8 mouse cellular contexts compared by ENCODE assay signal in genomic region chr5:106573742-106574559, GRCm38 (mm10). TPM values are rescaled to one million over a fixed set of nuclear protein-coding genes. Genes with fewer than 3 reads are reported as not detected.
DNase-seq lines count a peak whose midpoint lies in the region; ATAC-seq lines count a peak whose summit lies in the region.
"Had no signal": no experiment of that assay in that cellular context is flagged by ENCODE, and none has a peak within 500 bp of the region (broad histone marks: within the 10 kb centered on the region; RNA-seq: fewer than 3 reads in every experiment).

No protein-coding gene starts in this region.

- no peaks in the 10 kb centered on the region for H3K9me3 ChIP-seq in forebrain, embryonic 11.5 days (ENCODE audit: control insufficient read depth, low read length)
- peaks cover 9% of the 10 kb centered on the region for H3K9me3 ChIP-seq in megakaryocyte, embryonic 14.5 days

- peak overlapping the region; percentile 54 for H3K4me3 ChIP-seq in forebrain, embryonic 11.5 days (ENCODE audit: low read depth, low read length)
- H3K4me3 ChIP-seq in megakaryocyte, embryonic 14.5 days (replicated peaks) = peak overlapping the region; percentile 93

- H3K27ac ChIP-seq in forebrain, embryonic 11.5 days (ENCODE audit: low read depth, low read length) = peak overlapping the region; percentile 31; the same call in 1 of the 2 replicates
- H3K27ac ChIP-seq: macrophage had no signal

- DNase-seq in lung, adult 18-20 months = peak; percentile 4 to 8
- no peak for DNase-seq in lung, postnatal 14 days
- peak; percentile 30 for DNase-seq in brain, adult 2 months (ENCODE audit: low read depth, low spot score)
- DNase-seq in forebrain, embryonic 11.5 days (ENCODE audit: low spot score) = peak; percentile 72
- peak; percentile 13 for DNase-seq in induced T-regulatory cell, adult 2 months (ENCODE audit: low read depth)
- DNase-seq in thymus, postnatal 25 days = peak; percentile 6

- H3K27me3 ChIP-seq in forebrain, embryonic 11.5 days (ENCODE audit: control insufficient read depth, insufficient read depth, low read length) = peaks cover 52% of the 10 kb centered on the region
- peaks cover 47% of the 10 kb centered on the region for H3K27me3 ChIP-seq in megakaryocyte, embryonic 14.5 days (replicated peaks)

- H3K36me3 ChIP-seq in forebrain, embryonic 11.5 days (ENCODE audit: control insufficient read depth, insufficient read depth, low read length) = no peaks in the 10 kb centered on the region
- H3K36me3 ChIP-seq in megakaryocyte, embryonic 14.5 days (replicated peaks; ENCODE audit: low read length) = no peaks in the 10 kb centered on the region

- H3K4me2 ChIP-seq in forebrain, embryonic 11.5 days (ENCODE audit: low read depth, low read length, severe bottlenecking) = peak overlapping the region; percentile 99

- H3K9ac ChIP-seq in forebrain, embryonic 11.5 days (ENCODE audit: low read length) = peak overlapping the region; percentile 62

- WGBS in forebrain, embryonic 11.5 days = 6% methylated on average over 50 of the region's 55 CpGs

- ATAC-seq in forebrain, embryonic 11.5 days (replicated peaks; ENCODE audit: low FRiP score) = peak; percentile 58

- peaks cover 9% of the 10 kb centered on the region; the same call in 1 of the 2 replicates for H3K4me1 ChIP-seq in forebrain, embryonic 11.5 days (replicated peaks; ENCODE audit: control insufficient read depth, insufficient read depth, low read length)
- peaks cover 20% of the 10 kb centered on the region for H3K4me1 ChIP-seq in megakaryocyte, embryonic 14.5 days

RNA-seq across cellular contexts. Expression of gene Gm17304, which starts 34.9 kb away (rescaled TPM):
- polyA plus RNA-seq in forebrain, embryonic 11.5 days (2014; fragmentation: Nextera tagmentation; extraction: Ambion mirVana) = not detected in 2 replicates
- not detected in 2 replicates for polyA plus RNA-seq in megakaryocyte, embryonic 14.5 days (2012; ENCODE audit: insufficient read depth, low replicate concordance)
- polyA plus RNA-seq: macrophage had no signal
